Mouse (Mus musculus) hindbrain, embryonic 15.5 days (tissue): ENCODE measurements around the gene Wdr83. TPM values are rescaled to one million over a fixed set of nuclear protein-coding genes. Genes with fewer than 3 reads are reported as not detected.
"Not testable (repeated sequence)": the region's sequence is repeated elsewhere in the genome, so short reads cannot be mapped to it uniquely, and the experiment has no call there.

Experiments used
- ATAC-seq: fragments of 200-750 bp; cut with Nextera tagmentation; 2 replicates; pipeline ENCODE4 v1.8.0; 2017; ENCODE audit warnings: low read depth, moderate number of reproducible peaks, moderate TSS enrichment; ENCODE audit not compliant: low FRiP score
- H3K27ac ChIP-seq: fragments of 300-500 bp; sonication (generic); replicated peaks from 2 replicates; pipeline ENCODE4 v1.5.1; 2015; ENCODE audit warnings: mild to moderate bottlenecking, inconsistent platforms
- H3K27me3 ChIP-seq: fragments of 300-500 bp; sonication (generic); 2 replicates; pipeline ENCODE4 v1.6.1; 2015; ENCODE audit warnings: control low read depth, inconsistent platforms
- H3K36me3 ChIP-seq: fragments of 300-500 bp; sonication (generic); 2 replicates; pipeline ENCODE4 v1.6.1; 2015; ENCODE audit warnings: control low read depth, inconsistent platforms
- H3K4me1 ChIP-seq: fragments of 300-500 bp; sonication (generic); replicated peaks from 2 replicates; pipeline ENCODE4 v1.6.1; 2015; ENCODE audit warnings: control low read depth, inconsistent platforms
- H3K4me2 ChIP-seq: fragments of 300-500 bp; sonication (generic); 2 replicates; pipeline ENCODE4 v1.6.1; 2015; ENCODE audit warnings: moderate library complexity, mild to moderate bottlenecking, inconsistent platforms
- H3K4me3 ChIP-seq: fragments of 300-500 bp; sonication (generic); 2 replicates; pipeline ENCODE4 v1.5.1; 2015; ENCODE audit warnings: mild to moderate bottlenecking, inconsistent platforms
- H3K9ac ChIP-seq: fragments of 300-500 bp; sonication (generic); 2 replicates; pipeline ENCODE4 v1.6.1; 2015; ENCODE audit warnings: inconsistent platforms
- H3K9me3 ChIP-seq: fragments of 300-500 bp; sonication (generic); 2 replicates; pipeline ENCODE4 v1.6.1; 2016; ENCODE audit warnings: control low read depth, inconsistent platforms
- WGBS: fragments of 180-500 bp; shearing (Covaris S2); methylation state at CpG from one replicate; pipeline ENCODE4 v1.1.7; 2015; 5-methylcytosine and 5-hydroxymethylcytosine counted together
- polyA plus RNA-seq: library from polyadenylated mRNA; unstranded; fragments of >200 nt; fragmentation: Nextera tagmentation; extraction: Ambion mirVana; gene quantifications from 2 replicates; pipeline ENCODE4 v1.2.1, GENCODE M21; 2015

The Wdr83 gene
- polyA plus RNA-seq: 47.2 and 53.0 TPM in 2 replicates

DNA sequence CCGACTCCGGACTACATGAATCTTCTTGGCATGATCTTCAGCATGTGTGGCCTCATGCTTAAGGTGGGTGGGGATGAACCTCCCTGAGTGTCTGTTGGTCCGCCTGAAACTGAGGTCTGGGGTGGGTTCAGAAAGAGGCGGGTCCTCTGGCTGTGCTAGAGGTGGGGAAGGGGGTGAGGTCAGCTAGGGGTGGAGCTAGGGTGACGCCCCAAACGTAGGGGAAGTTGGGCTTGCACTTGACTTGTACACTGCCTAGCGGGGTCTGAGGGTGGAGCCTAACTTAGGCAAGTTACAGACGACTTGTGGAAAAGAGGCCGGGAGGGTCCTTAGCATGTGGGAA, at the start of gene Wdr83:
Gene Wdr83 (minus strand): TSS at position 91 of the 340 bp plus-strand sequence.
- Histone ChIP-seq H3K36me3 (peaks cover 20% of the 10 kb centered on the region), H3K9ac (peak within 1 kb of the TSS; percentile 86), H3K4me1 (peaks cover 38% of the 10 kb centered on the region), H3K27ac (peak within 1 kb of the TSS; percentile 51), H3K9me3 (no peaks in the 10 kb centered on the region), H3K4me3 (peak within 1 kb of the TSS; percentile 72), H3K4me2 (peak within 1 kb of the TSS; percentile 92), H3K27me3 (no peaks in the 10 kb centered on the region)
- WGBS: 2% methylated on average over 9 of the region's 9 CpGs
- ATAC-seq: peak; percentile 35; the same call in 1 of the 2 replicates

DNA sequence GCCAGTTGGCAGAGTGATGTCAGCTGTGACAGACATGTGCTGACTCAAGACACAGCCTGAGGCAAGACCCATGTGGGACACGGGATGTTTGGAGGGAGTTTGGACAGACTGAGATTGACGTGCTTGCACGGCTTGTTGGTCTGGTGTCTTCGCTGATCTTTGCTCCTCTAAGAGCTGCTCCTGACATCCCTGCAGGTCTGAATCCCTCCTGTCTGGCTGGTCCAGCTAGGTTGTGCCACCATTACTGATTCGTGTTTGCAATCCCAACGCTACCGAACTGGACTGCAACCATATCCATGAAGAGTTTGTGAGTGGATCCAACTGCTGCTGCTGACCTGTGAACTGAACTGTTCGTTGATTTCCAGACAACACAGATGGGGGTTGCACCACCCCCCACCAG, 42.6 kb upstream of the Wdr83 start:
- Histone ChIP-seq H3K4me1 (peaks cover 5% of the 10 kb centered on the region; the same call in 1 of the 2 replicates), H3K9ac (no peak overlapping the region), H3K36me3 (no peaks in the 10 kb centered on the region), H3K9me3 (no peaks in the 10 kb centered on the region), H3K4me2 (no peak overlapping the region), H3K27ac (no peak overlapping the region), H3K4me3 (no peak overlapping the region), H3K27me3 (no peaks in the 10 kb centered on the region)
- WGBS: 96% methylated on average over 8 of the region's 8 CpGs
- no peak for ATAC-seq

DNA sequence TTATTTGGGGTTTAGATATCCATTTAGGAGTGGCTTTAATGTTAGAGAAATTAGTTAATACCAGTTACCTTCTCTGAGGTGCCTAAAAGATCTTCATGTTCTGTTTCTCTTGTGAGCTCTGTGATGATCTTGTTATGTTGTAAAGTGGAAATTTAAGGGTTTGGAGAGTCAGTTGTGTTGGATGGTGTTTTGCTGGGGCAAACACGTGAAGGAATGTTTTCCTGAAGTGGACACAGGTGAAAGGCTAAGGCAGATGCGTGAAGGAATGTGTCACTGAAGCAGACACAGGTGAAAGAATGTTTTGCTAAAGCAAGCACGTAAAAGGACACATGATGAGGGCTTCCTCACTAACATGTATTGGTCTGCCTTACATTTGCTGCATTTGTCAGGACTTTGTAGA, 41.9 kb upstream of the Wdr83 start, which contains the start of gene Zfp791:
Gene Zfp791 (minus strand): TSS at position 101 of the 400 bp plus-strand sequence.
- H3K27ac ChIP-seq: no peak within 1 kb of the TSS
- 85% methylated on average over 3 of the region's 3 CpGs for WGBS
- ATAC-seq: no peak

DNA sequence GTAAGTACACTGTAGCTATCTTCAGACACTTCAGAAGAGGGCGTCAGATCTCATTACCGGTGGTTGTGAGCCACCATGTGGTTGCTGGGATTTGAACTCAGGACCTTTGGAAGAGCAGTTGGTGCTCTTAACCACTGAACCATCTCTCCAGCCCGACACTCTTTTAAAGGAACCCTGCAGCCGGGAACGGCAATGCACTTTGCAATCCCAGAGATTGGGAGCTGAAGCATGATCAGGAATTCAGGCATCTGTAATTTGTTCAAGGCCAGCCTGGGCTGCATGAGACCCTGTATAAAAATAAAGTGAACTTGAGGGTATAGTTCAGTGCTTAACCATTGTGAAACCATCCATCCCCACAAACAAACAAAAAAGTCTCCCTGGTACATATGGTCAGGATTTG, 39.1 kb upstream of the Wdr83 start:
- not testable (repeated sequence) for H3K4me3 ChIP-seq, H3K36me3 ChIP-seq, H3K4me2 ChIP-seq, H3K9me3 ChIP-seq, H3K4me1 ChIP-seq, H3K9ac ChIP-seq, ATAC-seq, H3K27me3 ChIP-seq, H3K27ac ChIP-seq
- 84% methylated on average over 5 of the region's 5 CpGs for WGBS

More for the DNA sequence above, 41.9 kb upstream of the Wdr83 start, which contains the start of gene Zfp791:
- Histone ChIP-seq H3K4me2 (no peak within 1 kb of the TSS), H3K9me3 (no peaks in the 10 kb centered on the region), H3K4me3 (no peak within 1 kb of the TSS), H3K27me3 (no peaks in the 10 kb centered on the region), H3K36me3 (no peaks in the 10 kb centered on the region), H3K4me1 (peaks cover 7% of the 10 kb centered on the region; the same call in 1 of the 2 replicates), H3K9ac (no peak within 1 kb of the TSS)

DNA sequence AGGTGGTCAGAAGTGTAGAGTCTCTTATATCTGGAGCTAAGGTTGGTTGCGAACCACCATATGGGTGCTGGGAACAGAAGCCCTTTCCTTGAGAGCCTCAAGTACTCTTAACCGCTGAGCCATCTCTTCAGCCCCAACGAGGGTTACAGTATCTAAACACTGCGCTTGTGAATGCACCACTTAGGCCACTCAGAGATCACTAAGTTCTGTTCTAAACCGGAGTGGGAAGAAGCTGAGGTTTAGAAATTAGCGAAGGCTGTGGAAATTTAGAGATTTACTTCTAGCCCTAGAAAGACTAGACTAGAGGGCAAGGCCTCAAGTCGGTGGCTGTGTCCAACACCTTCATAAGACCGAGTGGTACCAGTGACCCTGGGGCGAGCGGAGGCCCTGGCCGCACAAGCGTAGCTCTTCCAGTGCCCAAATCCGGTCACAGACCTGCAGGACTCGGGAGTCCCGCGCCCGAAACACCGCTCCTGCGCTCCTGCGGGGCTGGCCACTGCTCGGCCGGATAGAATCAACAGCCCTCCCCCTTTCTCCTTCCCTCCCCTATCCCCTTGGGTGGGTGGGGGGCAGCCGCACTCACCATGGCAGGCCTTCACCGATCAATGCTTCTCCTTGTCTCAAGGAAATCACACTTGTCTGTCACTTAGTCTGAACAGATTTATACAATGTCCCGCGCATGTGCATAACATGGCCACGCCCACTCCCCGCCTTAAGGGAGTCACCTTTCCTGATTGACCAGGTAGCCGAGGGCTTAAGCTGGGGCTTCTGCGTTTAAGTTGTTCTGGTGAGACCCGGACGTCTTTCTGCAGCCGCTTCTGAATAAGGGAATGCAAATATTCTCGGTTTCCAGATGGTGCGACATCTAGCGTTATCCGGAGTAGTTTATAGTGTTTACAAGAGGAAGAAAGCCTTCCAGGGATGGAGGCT, 38.2 kb upstream of the Wdr83 start:
- 7% methylated on average over 37 of the region's 37 CpGs for WGBS

DNA sequence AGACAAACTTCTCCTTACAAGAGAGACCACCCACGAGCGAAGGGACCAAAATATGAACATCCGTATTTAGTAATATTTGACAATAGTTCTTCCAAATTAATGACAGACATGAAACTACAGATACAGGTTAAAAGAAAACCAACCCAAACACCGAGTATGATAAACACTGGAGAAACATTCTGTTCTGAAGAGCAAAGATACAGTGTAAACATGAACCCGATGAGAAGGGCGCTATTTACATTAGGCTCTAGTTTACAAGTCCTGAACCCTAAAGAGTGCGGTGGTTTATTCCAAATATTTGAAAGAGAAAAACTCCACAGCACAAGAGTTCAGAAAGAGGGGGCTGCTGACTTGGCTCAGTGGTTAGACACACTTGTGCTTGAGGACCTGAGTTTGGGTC, 35.9 kb upstream of the Wdr83 start:
- H3K36me3 ChIP-seq: peaks cover 11% of the 10 kb centered on the region
- no peak overlapping the region for H3K4me3 ChIP-seq
- 0 out of 2 replicates have a peak, but pooled peaks cover under 1% of the 10 kb centered on the region for H3K9me3 ChIP-seq
- 93% methylated on average over 7 of the region's 7 CpGs for WGBS
- no peaks in the 10 kb centered on the region for H3K27me3 ChIP-seq
- H3K27ac ChIP-seq: no peak overlapping the region
- peaks cover 7% of the 10 kb centered on the region; the same call in 1 of the 2 replicates for H3K4me1 ChIP-seq
- no peak overlapping the region for H3K9ac ChIP-seq
- no peak for ATAC-seq
- H3K4me2 ChIP-seq: no peak overlapping the region

More for the DNA sequence above, 38.2 kb upstream of the Wdr83 start:
- peak; percentile 94 for ATAC-seq
- Histone ChIP-seq H3K36me3 (no peaks in the 10 kb centered on the region), H3K9me3 (no peaks in the 10 kb centered on the region), H3K27me3 (no peaks in the 10 kb centered on the region), H3K4me3 (peak overlapping the region; percentile 68), H3K9ac (peak overlapping the region; percentile 72), H3K4me2 (peak overlapping the region; percentile 80), H3K27ac (peak overlapping the region; percentile 74), H3K4me1 (peaks cover 7% of the 10 kb centered on the region; the same call in 1 of the 2 replicates)

DNA sequence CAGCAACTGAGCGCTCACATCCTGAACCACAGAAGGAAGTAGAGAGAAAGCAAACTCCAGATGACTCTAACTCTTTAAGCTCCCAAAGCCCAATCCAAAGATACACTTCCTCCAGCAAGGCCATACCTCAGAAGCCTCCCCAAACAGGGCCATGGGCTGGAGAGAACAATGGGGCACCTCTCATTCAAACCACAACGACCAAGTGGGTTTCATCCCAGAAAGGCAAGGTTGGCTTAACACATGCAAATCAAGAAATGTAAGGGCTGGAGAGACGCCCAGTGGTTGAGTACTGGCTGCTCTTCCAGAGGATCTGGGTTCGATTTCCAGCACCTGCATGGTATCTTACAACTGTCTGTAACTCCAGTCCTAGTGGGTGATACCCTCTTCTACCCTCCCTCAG, 34.4 kb upstream of the Wdr83 start:
- no peak overlapping the region for H3K4me2 ChIP-seq
- H3K4me1 ChIP-seq: peaks cover 7% of the 10 kb centered on the region; the same call in 1 of the 2 replicates
- H3K27me3 ChIP-seq: no peaks in the 10 kb centered on the region
- H3K9me3 ChIP-seq: peaks cover 3% of the 10 kb centered on the region; the same call in 1 of the 2 replicates
- H3K36me3 ChIP-seq: peaks cover 26% of the 10 kb centered on the region
- WGBS: 79% methylated on average over 4 of the region's 4 CpGs
- no peak overlapping the region for H3K4me3 ChIP-seq
- no peak overlapping the region for H3K27ac ChIP-seq
- no peak overlapping the region for H3K9ac ChIP-seq
- no peak for ATAC-seq

DNA sequence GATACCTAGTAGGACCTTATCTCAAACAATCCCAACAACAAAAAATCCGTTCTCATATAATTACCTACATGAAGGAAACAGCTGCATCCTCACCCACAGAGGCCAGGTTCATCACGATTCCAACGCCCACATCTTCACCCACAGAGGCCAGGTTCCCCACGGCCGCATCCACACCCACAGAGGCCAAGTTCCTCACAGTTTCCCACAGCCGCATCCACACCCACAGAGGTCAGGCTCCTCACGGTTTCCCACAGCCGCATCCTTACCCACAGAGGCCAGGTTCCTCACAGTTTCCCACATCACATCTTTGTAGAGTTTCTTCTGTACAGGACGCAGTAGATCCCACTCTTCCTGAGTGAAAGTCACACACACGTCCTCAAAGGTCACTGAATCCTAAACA, 32.1 kb upstream of the Wdr83 start:
- H3K9ac ChIP-seq: no peak overlapping the region
- peaks cover 3% of the 10 kb centered on the region; the same call in 1 of the 2 replicates for H3K9me3 ChIP-seq
- H3K27me3 ChIP-seq: no peaks in the 10 kb centered on the region
- WGBS: 95% methylated on average over 10 of the region's 10 CpGs
- H3K4me3 ChIP-seq: no peak overlapping the region
- peaks cover 46% of the 10 kb centered on the region for H3K36me3 ChIP-seq
- H3K4me2 ChIP-seq: no peak overlapping the region
- H3K4me1 ChIP-seq: no peaks in the 10 kb centered on the region
- no peak for ATAC-seq
- no peak overlapping the region for H3K27ac ChIP-seq

DNA sequence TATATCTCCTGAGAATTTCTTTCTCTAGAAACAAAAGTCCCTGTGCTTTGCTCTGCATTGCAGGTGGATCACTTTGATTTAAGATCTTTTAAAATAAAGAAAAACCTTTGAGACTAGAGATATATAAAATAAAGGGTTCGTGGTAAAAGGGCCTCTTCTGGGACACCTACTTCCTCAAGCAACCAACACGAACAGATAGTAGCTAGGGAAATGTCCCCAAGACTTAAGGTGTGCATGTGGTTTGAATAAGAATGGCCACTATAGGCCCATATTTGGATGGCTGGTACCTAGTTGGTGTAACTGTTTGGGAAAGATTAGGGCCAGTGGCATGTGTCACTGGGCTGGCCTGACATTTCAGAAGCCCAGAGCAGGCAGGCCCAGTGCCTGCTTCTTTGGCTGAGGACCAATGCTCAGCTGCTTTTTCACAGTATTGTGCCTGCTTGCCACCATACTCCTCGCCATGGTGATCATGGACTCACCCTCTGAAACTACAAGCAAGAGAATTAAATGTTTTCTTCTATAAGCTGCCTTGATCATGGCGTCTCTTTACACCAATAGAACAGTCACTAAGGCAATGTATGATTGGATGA, 19.1 kb upstream of the Wdr83 start:
- H3K4me1 ChIP-seq: no peaks in the 10 kb centered on the region
- WGBS: 87% methylated on average over 4 of the region's 4 CpGs
- H3K4me3 ChIP-seq: no peak overlapping the region
- no peaks in the 10 kb centered on the region for H3K27me3 ChIP-seq
- no peak overlapping the region for H3K9ac ChIP-seq
- H3K4me2 ChIP-seq: no peak overlapping the region
- ATAC-seq: no peak
- peaks cover 27% of the 10 kb centered on the region for H3K36me3 ChIP-seq
- no peak overlapping the region for H3K27ac ChIP-seq
- H3K9me3 ChIP-seq: no peaks in the 10 kb centered on the region

DNA sequence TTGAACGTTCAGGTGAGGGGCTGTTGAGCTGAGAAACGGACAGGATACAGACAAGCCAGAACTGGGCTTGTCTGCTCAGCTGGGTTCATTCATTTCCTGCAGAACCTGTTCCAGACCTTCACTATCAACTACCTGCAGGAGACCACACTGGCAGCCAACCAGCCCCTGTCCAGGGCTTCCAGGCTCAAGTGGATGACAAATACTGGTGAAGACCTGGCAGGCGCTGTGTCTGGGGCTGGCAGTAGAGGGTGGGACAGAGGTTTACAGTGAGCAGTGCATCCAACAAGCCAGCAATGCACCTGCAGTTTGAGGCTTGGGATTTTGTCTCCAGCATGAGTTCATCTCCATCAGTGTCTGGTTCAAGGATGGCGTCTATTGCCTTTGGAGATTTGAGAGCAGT, 15.7 kb upstream of the Wdr83 start:
- no peak for ATAC-seq
- Histone ChIP-seq H3K9me3 (no peaks in the 10 kb centered on the region), H3K4me3 (no peak overlapping the region), H3K36me3 (peaks cover 32% of the 10 kb centered on the region), H3K4me1 (no peaks in the 10 kb centered on the region), H3K9ac (no peak overlapping the region), H3K27ac (no peak overlapping the region), H3K27me3 (no peaks in the 10 kb centered on the region), H3K4me2 (no peak overlapping the region)
- WGBS: 92% methylated on average over 4 of the region's 4 CpGs

DNA sequence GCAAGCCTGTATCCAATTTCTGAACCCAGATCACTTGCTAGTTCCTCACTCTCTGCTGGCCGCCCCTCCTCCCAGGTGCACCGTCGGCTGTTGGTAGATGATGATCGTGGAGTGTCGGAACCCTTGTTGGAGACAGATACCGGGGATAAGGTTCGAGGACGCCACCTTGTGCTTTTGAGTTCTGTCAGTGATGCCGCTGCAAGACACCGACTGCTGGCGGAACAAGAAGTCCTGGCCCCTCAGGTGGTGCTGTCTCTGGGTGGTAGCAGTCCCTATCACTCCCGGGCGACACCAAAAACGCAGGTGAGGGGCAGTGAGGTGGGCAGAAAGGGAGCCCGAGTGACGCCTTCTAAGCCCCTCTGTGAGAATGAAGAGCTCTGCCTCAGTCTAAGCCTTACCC, 15.1 kb upstream of the Wdr83 start:
- H3K36me3 ChIP-seq: peaks cover 32% of the 10 kb centered on the region
- no peaks in the 10 kb centered on the region for H3K27me3 ChIP-seq
- H3K9ac ChIP-seq: no peak overlapping the region
- ATAC-seq: no peak
- no peak overlapping the region for H3K4me3 ChIP-seq
- no peaks in the 10 kb centered on the region for H3K4me1 ChIP-seq
- H3K27ac ChIP-seq: no peak overlapping the region
- H3K4me2 ChIP-seq: no peak overlapping the region
- 96% methylated on average over 16 of the region's 16 CpGs for WGBS
- no peaks in the 10 kb centered on the region for H3K9me3 ChIP-seq

DNA sequence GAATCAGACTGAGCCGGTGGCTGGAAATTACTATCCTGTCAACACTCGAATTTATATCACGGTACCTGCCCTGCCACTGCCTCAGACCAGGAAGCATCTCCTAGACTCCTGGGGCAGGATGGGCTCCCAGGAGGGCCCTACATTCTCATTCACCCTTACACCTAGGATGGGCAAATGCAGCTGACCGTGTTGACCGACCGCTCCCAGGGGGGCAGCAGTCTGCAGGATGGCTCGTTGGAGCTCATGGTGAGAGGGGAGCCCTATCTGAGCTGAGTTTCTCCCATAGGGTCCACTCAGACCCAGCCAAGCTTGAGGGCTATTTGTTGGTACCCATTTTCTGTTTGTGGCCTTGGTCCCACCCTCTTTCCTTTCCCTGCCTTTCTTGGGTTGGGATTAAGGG, 14.5 kb upstream of the Wdr83 start:
- no peaks in the 10 kb centered on the region for H3K9me3 ChIP-seq
- peaks cover 32% of the 10 kb centered on the region for H3K36me3 ChIP-seq
- H3K4me3 ChIP-seq: no peak overlapping the region
- H3K27me3 ChIP-seq: no peaks in the 10 kb centered on the region
- H3K9ac ChIP-seq: no peak overlapping the region
- H3K27ac ChIP-seq: no peak overlapping the region
- H3K4me1 ChIP-seq: no peaks in the 10 kb centered on the region
- 93% methylated on average over 7 of the region's 7 CpGs for WGBS
- ATAC-seq: no peak
- H3K4me2 ChIP-seq: no peak overlapping the region
